Mouse (Mus musculus) hindbrain, embryonic 10.5 days (tissue): ENCODE measurements at regions not wholly inside any gene's neighbourhood (a gene's known extent, or its start where the extent isn't known, plus 50 kb on each side); places are given as distances from the start of the nearest gene placed in this dataset.

Experiments used
- DNase-seq: peaks from one replicate; pipeline ENCODE4 v3.0.0-alpha.2; 2017; ENCODE audit warnings: low spot score
- H3K27ac ChIP-seq: fragments of 300-500 bp; sonication (generic); 2 replicates; pipeline ENCODE4 v1.5.1; 2016; ENCODE audit warnings: mild to moderate bottlenecking, moderate library complexity
- H3K27me3 ChIP-seq: fragments of 300-500 bp; sonication (generic); 2 replicates; pipeline ENCODE4 v1.6.1; 2016; ENCODE audit warnings: mild to moderate bottlenecking; ENCODE audit not compliant: poor library complexity, insufficient read depth, severe bottlenecking
- H3K36me3 ChIP-seq: fragments of 300-500 bp; sonication (generic); 2 replicates; pipeline ENCODE4 v1.6.1; 2016; ENCODE audit warnings: mild to moderate bottlenecking, moderate library complexity
- H3K4me1 ChIP-seq: fragments of 300-500 bp; sonication (generic); replicated peaks from 2 replicates; pipeline ENCODE4 v1.6.1; 2016; ENCODE audit warnings: mild to moderate bottlenecking
- H3K4me3 ChIP-seq: fragments of 300-500 bp; sonication (generic); 2 replicates; pipeline ENCODE4 v1.5.1; 2016; ENCODE audit warnings: mild to moderate bottlenecking, moderate library complexity
- H3K9me3 ChIP-seq: fragments of 300-500 bp; sonication (generic); 2 replicates; pipeline ENCODE4 v1.6.1; 2016; ENCODE audit warnings: mild to moderate bottlenecking, moderate library complexity
- whole genome bisulfite sequencing: fragments of 180-500 bp; shearing (Covaris S2); methylation state at CpG from one replicate; pipeline ENCODE4 v1.1.7; 2016; 5-methylcytosine and 5-hydroxymethylcytosine counted together

GRCm38 (mm10) chr11:95198196-95198595, 52.1 kb upstream of the Dlx4 start:
- peak overlapping the region; percentile 54; the same call in 1 of the 2 replicates for H3K27ac ChIP-seq
- peaks cover 46% of the 10 kb centered on the region for H3K4me1 ChIP-seq
- H3K4me3 ChIP-seq = no peak overlapping the region
- DNase-seq = no peak
- H3K27me3 ChIP-seq = peaks cover 72% of the 10 kb centered on the region
- H3K36me3 ChIP-seq = no peaks in the 10 kb centered on the region
- H3K9me3 ChIP-seq = no peaks in the 10 kb centered on the region
- 35% methylated on average over 13 of the region's 13 CpGs for WGBS

GRCm38 (mm10) chr11:95200971-95201370, 54.9 kb upstream of the Dlx4 start:
- WGBS = 55% methylated on average over 3 of the region's 3 CpGs
- Histone ChIP-seq H3K4me3 (no peak overlapping the region), H3K27ac (no peak overlapping the region), H3K27me3 (peaks cover 86% of the 10 kb centered on the region), H3K9me3 (no peaks in the 10 kb centered on the region), H3K4me1 (peaks cover 55% of the 10 kb centered on the region), H3K36me3 (no peaks in the 10 kb centered on the region)
- DNase-seq = no peak

- Histone ChIP-seq H3K9me3 (no peaks in the 10 kb centered on the region), H3K27me3 (peaks cover 64% of the 10 kb centered on the region), H3K4me3 (peak overlapping the region; percentile 53), H3K4me1 (peaks cover 50% of the 10 kb centered on the region), H3K27ac (peak overlapping the region; percentile 82), H3K36me3 (no peaks in the 10 kb centered on the region)
- WGBS = 3% methylated on average over 22 of the region's 22 CpGs
- peak; percentile 70 for DNase-seq
Observed at GRCm38 (mm10) chr11:95210185-95211030, 50.9 kb upstream of the Tac4 start.

- Histone ChIP-seq H3K4me3 (peak overlapping the region; percentile 53), H3K27ac (peak overlapping the region; percentile 82)
Observed at GRCm38 (mm10) chr11:95211031-95211425, 50.3 kb upstream of the Tac4 start.

More at GRCm38 (mm10) chr11:95211031-95211425, 50.3 kb upstream of the Tac4 start:
- no peak for DNase-seq
- Histone ChIP-seq H3K9me3 (no peaks in the 10 kb centered on the region), H3K36me3 (no peaks in the 10 kb centered on the region), H3K27me3 (peaks cover 64% of the 10 kb centered on the region), H3K4me1 (peaks cover 44% of the 10 kb centered on the region)
- WGBS = 21% methylated on average over 5 of the region's 5 CpGs
